Mouse (Mus musculus): ENCODE data around the gene Fndc10.

- no peak for TF ChIP-seq CTCF (IDR thresholded peaks at IDR 0.05; ENCODE audit: insufficient read depth, low read length)
- TF ChIP-seq POLR2A (IDR thresholded peaks at IDR 0.05; ENCODE audit: borderline replicate concordance, extremely low read depth, low read depth, low read length), result no peak
These were observed 40.5 kb upstream of the Fndc10 start for GRCm38 (mm10) chr4:155653451-155654182.
